Mouse (Mus musculus) embryonic facial prominence, embryonic 14.5 days (tissue): ENCODE measurements around the gene Thada. TPM values are rescaled to one million over a fixed set of nuclear protein-coding genes. Genes with fewer than 3 reads are reported as not detected.

Experiments
- ATAC-seq: fragments of 200-750 bp; cut with Nextera tagmentation; 2 replicates; pipeline ENCODE4 v1.8.0; 2017; ENCODE audit warnings: low read depth, moderate number of reproducible peaks, moderate TSS enrichment
- DNase-seq: peaks from one replicate; pipeline ENCODE4 v3.0.0-alpha.2; 2015; ENCODE audit warnings: low spot score
- H3K27ac ChIP-seq: fragments of 300-500 bp; sonication (generic); replicated peaks from 2 replicates; pipeline ENCODE4 v1.5.1; 2014; ENCODE audit warnings: low read depth, mild to moderate bottlenecking, low read length, moderate library complexity
- H3K27me3 ChIP-seq: fragments of 300-500 bp; sonication (generic); replicated peaks from 2 replicates; pipeline ENCODE4 v1.6.1; 2014; ENCODE audit warnings: low read length; ENCODE audit not compliant: control insufficient read depth, insufficient read depth
- H3K36me3 ChIP-seq: fragments of 300-500 bp; sonication (generic); 2 replicates; pipeline ENCODE4 v1.6.1; 2014; ENCODE audit warnings: low read length, mixed read lengths; ENCODE audit not compliant: control insufficient read depth, insufficient read depth
- H3K4me1 ChIP-seq: fragments of 300-500 bp; sonication (generic); 2 replicates; pipeline ENCODE4 v1.6.1; 2014; ENCODE audit warnings: antibody characterized with exemption, low read length; ENCODE audit not compliant: control insufficient read depth, insufficient read depth
- H3K4me2 ChIP-seq: fragments of 300-500 bp; sonication (generic); 2 replicates; pipeline ENCODE4 v1.6.1; 2014; ENCODE audit warnings: low read depth, mild to moderate bottlenecking, low read length, moderate library complexity, mixed read lengths
- H3K4me3 ChIP-seq: fragments of 300-500 bp; sonication (generic); 2 replicates; pipeline ENCODE4 v1.5.1; 2014; ENCODE audit warnings: low read depth, mild to moderate bottlenecking, low read length
- H3K9ac ChIP-seq: fragments of 300-500 bp; sonication (generic); 2 replicates; pipeline ENCODE4 v1.6.1; 2014; ENCODE audit warnings: low read depth, mild to moderate bottlenecking, low read length, moderate library complexity, mixed read lengths
- H3K9me3 ChIP-seq: fragments of 300-500 bp; sonication (generic); 2 replicates; pipeline ENCODE4 v1.6.1; 2016; ENCODE audit warnings: low read length; ENCODE audit not compliant: control insufficient read depth
- WGBS: fragments of 180-500 bp; shearing (Covaris S2); extraction: QIAGEN DNeasy Blood & Tissue Kit; methylation state at CpG from one replicate; pipeline ENCODE4 v1.1.7; 2014; 5-methylcytosine and 5-hydroxymethylcytosine counted together
- polyA plus RNA-seq: library from polyadenylated mRNA; unstranded; fragments of >200 nt; fragmentation: Nextera tagmentation; extraction: Ambion mirVana; gene quantifications from 2 replicates; pipeline ENCODE4 v1.2.1, GENCODE M21; 2014

Gene Thada
- polyA plus RNA-seq, 1 experiment from 2014 or later = 6.2 TPM

- H3K27ac ChIP-seq = no peak overlapping the region
- H3K36me3 ChIP-seq = peaks cover 13% of the 10 kb centered on the region
- no peaks in the 10 kb centered on the region for H3K27me3 ChIP-seq
- no peak overlapping the region for H3K4me2 ChIP-seq
- H3K9ac ChIP-seq = no peak overlapping the region
- no peak overlapping the region for H3K4me3 ChIP-seq
- DNase-seq = no peak
- ATAC-seq = no peak
- 81% methylated on average over 5 of the region's 5 CpGs for WGBS
- H3K4me1 ChIP-seq = no peaks in the 10 kb centered on the region
- no peaks in the 10 kb centered on the region for H3K9me3 ChIP-seq
Observed at GRCm38 (mm10) chr17:84401796-84402195, 64.2 kb downstream of the Thada start.

DNA sequence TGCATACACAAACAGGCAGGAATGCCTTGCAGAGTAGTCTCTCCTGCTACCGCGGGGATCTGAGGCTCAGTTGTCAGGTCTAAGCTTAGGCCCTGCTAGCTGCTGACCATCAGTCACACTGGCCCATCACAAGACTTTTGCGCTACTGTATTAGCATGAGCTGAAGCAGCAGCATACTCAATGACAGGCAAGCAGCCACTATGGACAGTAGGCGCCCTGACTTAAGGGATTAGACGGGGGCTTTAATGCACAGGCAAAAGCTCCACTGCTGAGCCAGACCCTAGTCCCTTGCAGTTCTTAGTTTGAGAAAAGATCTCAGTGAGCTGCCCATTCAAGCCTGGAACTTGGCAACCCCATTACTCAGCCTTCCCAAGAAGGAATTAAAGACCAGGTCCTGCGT lies 66.6 kb downstream of the Thada start:
- ATAC-seq (no peak), DNase-seq (peak; percentile 17)
- 77% methylated on average over 6 of the region's 6 CpGs for WGBS
- Histone ChIP-seq H3K9ac (no peak overlapping the region), H3K4me3 (no peak overlapping the region), H3K4me2 (no peak overlapping the region), H3K9me3 (no peaks in the 10 kb centered on the region), H3K4me1 (no peaks in the 10 kb centered on the region), H3K36me3 (peaks cover 32% of the 10 kb centered on the region), H3K27me3 (no peaks in the 10 kb centered on the region), H3K27ac (no peak overlapping the region)

GRCm38 (mm10) chr17:84390026-84390425 lies 76.0 kb downstream of the Thada start:
- no peak overlapping the region for H3K4me2 ChIP-seq
- WGBS = 95% methylated on average over 2 of the region's 2 CpGs
- ATAC-seq (no peak), DNase-seq (no peak)
- H3K27me3 ChIP-seq = no peaks in the 10 kb centered on the region
- H3K36me3 ChIP-seq = peaks cover 25% of the 10 kb centered on the region
- no peak overlapping the region for H3K4me3 ChIP-seq
- no peaks in the 10 kb centered on the region for H3K9me3 ChIP-seq
- H3K27ac ChIP-seq = no peak overlapping the region
- H3K4me1 ChIP-seq = no peaks in the 10 kb centered on the region
- no peak overlapping the region for H3K9ac ChIP-seq

GRCm38 (mm10) chr17:84386176-84386575 lies 79.8 kb downstream of the Thada start:
- H3K4me2 ChIP-seq = no peak overlapping the region
- H3K27me3 ChIP-seq = no peaks in the 10 kb centered on the region
- 80% methylated on average over 4 of the region's 4 CpGs for WGBS
- DNase-seq = no peak
- no peak overlapping the region for H3K4me3 ChIP-seq
- H3K27ac ChIP-seq = no peak overlapping the region
- no peaks in the 10 kb centered on the region for H3K4me1 ChIP-seq
- H3K9ac ChIP-seq = no peak overlapping the region
- H3K9me3 ChIP-seq = no peaks in the 10 kb centered on the region
- no peak for ATAC-seq
- peaks cover 45% of the 10 kb centered on the region for H3K36me3 ChIP-seq

GRCm38 (mm10) chr17:84385696-84386095 lies 80.3 kb downstream of the Thada start:
- WGBS = 80% methylated on average over 6 of the region's 6 CpGs
- Histone ChIP-seq H3K4me3 (no peak overlapping the region), H3K27ac (no peak overlapping the region), H3K4me2 (no peak overlapping the region), H3K27me3 (no peaks in the 10 kb centered on the region), H3K36me3 (peaks cover 49% of the 10 kb centered on the region), H3K9ac (no peak overlapping the region), H3K4me1 (no peaks in the 10 kb centered on the region), H3K9me3 (no peaks in the 10 kb centered on the region)
- DNase-seq (peak; percentile 73), ATAC-seq (no peak)

DNA sequence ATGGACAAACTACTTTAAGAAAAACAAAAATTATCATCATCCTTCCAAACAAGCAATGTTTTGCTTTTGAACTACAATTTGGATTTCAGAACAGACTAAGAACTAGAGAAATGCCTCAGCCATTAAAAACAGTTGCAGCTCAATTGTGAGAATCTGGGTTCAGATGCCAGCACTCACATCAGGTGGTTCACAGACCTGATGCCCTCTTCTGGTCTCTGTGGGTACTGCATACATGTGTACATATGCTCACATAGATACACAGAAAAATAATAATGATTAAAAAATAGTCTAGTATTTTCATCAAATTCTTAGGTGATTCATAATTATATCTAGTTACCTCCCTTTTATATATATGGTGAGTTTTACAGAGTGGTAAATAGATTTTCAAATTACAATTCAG lies 81.3 kb downstream of the Thada start:
- H3K4me2 ChIP-seq = no peak overlapping the region
- H3K36me3 ChIP-seq = peaks cover 57% of the 10 kb centered on the region
- H3K4me1 ChIP-seq = no peaks in the 10 kb centered on the region
- H3K27me3 ChIP-seq = no peaks in the 10 kb centered on the region
- no peak overlapping the region for H3K4me3 ChIP-seq
- H3K9me3 ChIP-seq = no peaks in the 10 kb centered on the region
- no peak overlapping the region for H3K9ac ChIP-seq
- no peak for DNase-seq
- ATAC-seq = no peak
- no peak overlapping the region for H3K27ac ChIP-seq

GRCm38 (mm10) chr17:84380340-84380739 lies 85.7 kb downstream of the Thada start:
- H3K9ac ChIP-seq = no peak overlapping the region
- no peaks in the 10 kb centered on the region for H3K4me1 ChIP-seq
- H3K27ac ChIP-seq = no peak overlapping the region
- no peak overlapping the region for H3K4me2 ChIP-seq
- ATAC-seq = no peak
- no peaks in the 10 kb centered on the region for H3K9me3 ChIP-seq
- no peak for DNase-seq
- WGBS = 96% methylated on average over 9 of the region's 9 CpGs
- H3K4me3 ChIP-seq = no peak overlapping the region
- H3K27me3 ChIP-seq = no peaks in the 10 kb centered on the region
- H3K36me3 ChIP-seq = peaks cover 51% of the 10 kb centered on the region

GRCm38 (mm10) chr17:84376882-84377281 lies 89.1 kb downstream of the Thada start:
- H3K27ac ChIP-seq = no peak overlapping the region
- ATAC-seq (no peak), DNase-seq (no peak)
- no peaks in the 10 kb centered on the region for H3K9me3 ChIP-seq
- 89% methylated on average over 4 of the region's 4 CpGs for WGBS
- H3K4me1 ChIP-seq = no peaks in the 10 kb centered on the region
- no peak overlapping the region for H3K9ac ChIP-seq
- peaks cover 21% of the 10 kb centered on the region for H3K36me3 ChIP-seq
- H3K27me3 ChIP-seq = no peaks in the 10 kb centered on the region
- no peak overlapping the region for H3K4me2 ChIP-seq
- H3K4me3 ChIP-seq = no peak overlapping the region

DNA sequence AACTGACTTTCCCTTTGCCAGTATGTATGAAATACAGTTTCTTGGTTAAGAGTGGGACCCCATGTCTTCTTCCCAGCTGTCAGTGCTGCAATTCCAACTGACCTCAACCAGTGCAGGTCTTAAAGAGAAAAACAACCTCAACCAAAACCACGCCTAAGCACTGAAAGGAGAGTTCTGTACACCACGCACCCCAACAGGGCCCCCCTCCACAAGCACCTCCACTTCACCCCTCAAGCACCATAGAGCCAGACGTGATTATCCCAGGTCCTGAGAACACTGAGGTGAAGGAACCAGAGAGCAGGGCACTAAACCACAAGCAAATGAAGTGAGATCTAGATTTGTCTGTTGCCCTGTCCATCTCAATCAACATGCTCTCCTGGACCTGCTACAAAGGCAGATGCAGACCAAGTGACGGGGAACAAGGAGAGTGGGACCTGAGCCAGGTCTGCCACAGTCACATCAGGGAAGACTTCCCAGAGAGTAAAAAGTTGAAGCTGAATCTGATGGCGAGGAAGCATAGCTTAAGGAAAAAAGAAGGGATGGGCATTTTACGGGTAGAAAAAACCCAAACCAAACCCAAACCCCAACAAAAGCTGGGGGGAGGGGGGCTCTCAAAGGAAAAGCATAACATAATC lies 93.5 kb downstream of the Thada start:
- H3K4me2 ChIP-seq = no peak overlapping the region
- H3K36me3 ChIP-seq = peaks cover 5% of the 10 kb centered on the region
- DNase-seq (no peak), ATAC-seq (no peak)
- H3K9ac ChIP-seq = no peak overlapping the region
- no peaks in the 10 kb centered on the region for H3K9me3 ChIP-seq
- no peaks in the 10 kb centered on the region for H3K27me3 ChIP-seq
- peaks cover 34% of the 10 kb centered on the region for H3K4me1 ChIP-seq
- H3K4me3 ChIP-seq = no peak overlapping the region
- no peak overlapping the region for H3K27ac ChIP-seq
- 53% methylated on average over 6 of the region's 6 CpGs for WGBS
